Mouse (Mus musculus): ENCODE measurements around the gene Chn1. TPM values are rescaled to one million over a fixed set of nuclear protein-coding genes. Genes with fewer than 3 reads are reported as not detected.

Chn1 gene
- polyA plus RNA-seq, 1 experiment from 2014 or later, result 23.9 TPM

- Histone ChIP-seq H3K4me3 (no peak overlapping the region), H3K9ac (no peak overlapping the region), H3K4me2 (no peak overlapping the region), H3K27ac (no peak overlapping the region), H3K9me3 (no peaks in the 10 kb centered on the region), H3K4me1 (peaks cover 7% of the 10 kb centered on the region; the same call in 1 of the 2 replicates), H3K36me3 (no peaks in the 10 kb centered on the region), H3K27me3 (no peaks in the 10 kb centered on the region)
- WGBS, result 51% methylated on average over 3 of the region's 3 CpGs
- ATAC-seq (ENCODE audit: insufficient number of reproducible peaks, insufficient read depth, low FRiP score, low TSS enrichment, low read depth), result no peak
These were observed 29.3 kb downstream of the Chn1 start for GRCm38 (mm10) chr2:73745647-73746374.

GRCm38 (mm10) chr2:73741286-73741685, 33.9 kb downstream of the Chn1 start:
- Histone ChIP-seq H3K27ac (no peak overlapping the region), H3K27me3 (no peaks in the 10 kb centered on the region), H3K4me1 (peaks cover 7% of the 10 kb centered on the region; the same call in 1 of the 2 replicates), H3K4me2 (no peak overlapping the region), H3K9me3 (no peaks in the 10 kb centered on the region), H3K9ac (no peak overlapping the region), H3K4me3 (no peak overlapping the region), H3K36me3 (no peaks in the 10 kb centered on the region)
- ATAC-seq (ENCODE audit: insufficient number of reproducible peaks, insufficient read depth, low FRiP score, low TSS enrichment, low read depth), result no peak
- WGBS, result 90% methylated on average over 3 of the region's 3 CpGs

GRCm38 (mm10) chr2:73727868-73728267, 47.3 kb downstream of the Chn1 start:
- no peak for ATAC-seq (ENCODE audit: insufficient number of reproducible peaks, insufficient read depth, low FRiP score, low TSS enrichment, low read depth)
- H3K36me3 ChIP-seq, result no peaks in the 10 kb centered on the region
- no peaks in the 10 kb centered on the region for H3K9me3 ChIP-seq
- no peaks in the 10 kb centered on the region for H3K27me3 ChIP-seq
- H3K4me1 ChIP-seq, result peaks cover 4% of the 10 kb centered on the region
- H3K4me3 ChIP-seq, result no peak overlapping the region
- H3K9ac ChIP-seq, result no peak overlapping the region
- 77% methylated on average over 2 of the region's 2 CpGs for WGBS
- no peak overlapping the region for H3K27ac ChIP-seq
- no peak overlapping the region for H3K4me2 ChIP-seq

GRCm38 (mm10) chr2:73724934-73725333, 50.2 kb downstream of the Chn1 start:
- no peak overlapping the region for H3K4me2 ChIP-seq
- H3K4me1 ChIP-seq, result peaks cover 14% of the 10 kb centered on the region
- no peak overlapping the region for H3K4me3 ChIP-seq
- H3K9ac ChIP-seq, result no peak overlapping the region
- no peaks in the 10 kb centered on the region for H3K36me3 ChIP-seq
- ATAC-seq (ENCODE audit: insufficient number of reproducible peaks, insufficient read depth, low FRiP score, low TSS enrichment, low read depth), result no peak
- H3K9me3 ChIP-seq, result no peaks in the 10 kb centered on the region
- no peaks in the 10 kb centered on the region for H3K27me3 ChIP-seq
- WGBS, result 79% methylated on average over 3 of the region's 3 CpGs
- no peak overlapping the region for H3K27ac ChIP-seq

GRCm38 (mm10) chr2:73721821-73722220, 53.3 kb downstream of the Chn1 start:
- WGBS, result 14% methylated on average over 4 of the region's 4 CpGs
- no peak overlapping the region for H3K4me3 ChIP-seq
- no peaks in the 10 kb centered on the region for H3K9me3 ChIP-seq
- no peaks in the 10 kb centered on the region for H3K36me3 ChIP-seq
- H3K4me2 ChIP-seq, result no peak overlapping the region
- H3K27ac ChIP-seq, result no peak overlapping the region
- no peaks in the 10 kb centered on the region for H3K27me3 ChIP-seq
- no peak overlapping the region for H3K9ac ChIP-seq
- ATAC-seq (ENCODE audit: insufficient number of reproducible peaks, insufficient read depth, low FRiP score, low TSS enrichment, low read depth), result no peak
- H3K4me1 ChIP-seq, result peaks cover 14% of the 10 kb centered on the region

GRCm38 (mm10) chr2:73712481-73712880, 62.7 kb downstream of the Chn1 start:
- Histone ChIP-seq H3K4me1 (no peaks in the 10 kb centered on the region), H3K9ac (no peak overlapping the region), H3K4me3 (no peak overlapping the region), H3K36me3 (no peaks in the 10 kb centered on the region), H3K27ac (no peak overlapping the region), H3K4me2 (no peak overlapping the region), H3K27me3 (no peaks in the 10 kb centered on the region), H3K9me3 (no peaks in the 10 kb centered on the region)
- ATAC-seq (ENCODE audit: insufficient number of reproducible peaks, insufficient read depth, low FRiP score, low TSS enrichment, low read depth), result no peak

- Histone ChIP-seq H3K27me3 (no peaks in the 10 kb centered on the region), H3K36me3 (0 out of 2 replicates have a peak, but pooled peaks cover 4% of the 10 kb centered on the region), H3K4me1 (peaks cover 3% of the 10 kb centered on the region; the same call in 1 of the 2 replicates), H3K4me2 (no peak overlapping the region), H3K27ac (no peak overlapping the region), H3K4me3 (no peak overlapping the region), H3K9ac (no peak overlapping the region), H3K9me3 (no peaks in the 10 kb centered on the region)
- WGBS, result 69% methylated on average over 4 of the region's 4 CpGs
- no peak for ATAC-seq (ENCODE audit: insufficient number of reproducible peaks, insufficient read depth, low FRiP score, low TSS enrichment, low read depth)
These were observed 82.1 kb downstream of the Chn1 start for GRCm38 (mm10) chr2:73693045-73693444.

- H3K4me1 ChIP-seq, result peaks cover under 1% of the 10 kb centered on the region; the same call in 1 of the 2 replicates
- ATAC-seq (ENCODE audit: insufficient number of reproducible peaks, insufficient read depth, low FRiP score, low TSS enrichment, low read depth), result no peak
- H3K9ac ChIP-seq, result no peak overlapping the region
- H3K27me3 ChIP-seq, result no peaks in the 10 kb centered on the region
- WGBS, result 81% methylated on average over 6 of the region's 6 CpGs
- H3K4me2 ChIP-seq, result no peak overlapping the region
- peaks cover 2% of the 10 kb centered on the region; the same call in 1 of the 2 replicates for H3K9me3 ChIP-seq
- H3K4me3 ChIP-seq, result no peak overlapping the region
- peaks cover 8% of the 10 kb centered on the region; the same call in 1 of the 2 replicates for H3K36me3 ChIP-seq
- no peak overlapping the region for H3K27ac ChIP-seq
These were observed 84.2 kb downstream of the Chn1 start for GRCm38 (mm10) chr2:73690783-73691604.

GRCm38 (mm10) chr2:73682500-73682899, 92.6 kb downstream of the Chn1 start:
- Histone ChIP-seq H3K9ac (no peak overlapping the region), H3K4me2 (no peak overlapping the region), H3K9me3 (no peaks in the 10 kb centered on the region), H3K27ac (no peak overlapping the region; the same call in 1 of the 2 replicates), H3K36me3 (peaks cover 1% of the 10 kb centered on the region; the same call in 1 of the 2 replicates), H3K27me3 (no peaks in the 10 kb centered on the region), H3K4me3 (no peak overlapping the region), H3K4me1 (no peaks in the 10 kb centered on the region)
- 22% methylated on average over 1 of the region's 1 CpGs for WGBS
- no peak for ATAC-seq (ENCODE audit: insufficient number of reproducible peaks, insufficient read depth, low FRiP score, low TSS enrichment, low read depth)

- Histone ChIP-seq H3K9ac (no peak overlapping the region), H3K27ac (no peak overlapping the region), H3K9me3 (no peaks in the 10 kb centered on the region), H3K36me3 (no peaks in the 10 kb centered on the region), H3K4me1 (no peaks in the 10 kb centered on the region), H3K4me3 (no peak overlapping the region), H3K4me2 (no peak overlapping the region), H3K27me3 (no peaks in the 10 kb centered on the region)
- ATAC-seq (ENCODE audit: insufficient number of reproducible peaks, insufficient read depth, low FRiP score, low TSS enrichment, low read depth), result no peak
- WGBS, result 63% methylated on average over 1 of the region's 1 CpGs
These were observed 94.6 kb downstream of the Chn1 start for GRCm38 (mm10) chr2:73680425-73681027.

- Histone ChIP-seq H3K4me1 (no peaks in the 10 kb centered on the region), H3K9me3 (no peaks in the 10 kb centered on the region), H3K9ac (no peak overlapping the region), H3K36me3 (no peaks in the 10 kb centered on the region), H3K4me2 (no peak overlapping the region), H3K27me3 (no peaks in the 10 kb centered on the region), H3K27ac (no peak overlapping the region), H3K4me3 (no peak overlapping the region)
- ATAC-seq (ENCODE audit: insufficient number of reproducible peaks, insufficient read depth, low FRiP score, low TSS enrichment, low read depth), result no peak
- WGBS, result 77% methylated on average over 4 of the region's 4 CpGs
These were observed 106.5 kb downstream of the Chn1 start for GRCm38 (mm10) chr2:73668608-73669007.

All from embryonic facial prominence, embryonic 13.5 days (tissue).